Mouse (Mus musculus) thymus, adult 2 months (tissue): ENCODE measurements around the gene Rabep2.

ENCODE experiments used
- CTCF ChIP-seq: fragments of 200-500 bp; IDR thresholded peaks from 2 replicates; pipeline ENCODE4 v1.5.1; 2012; ENCODE audit warnings: mild to moderate bottlenecking, control low read depth, low read length, moderate library complexity, borderline replicate concordance; ENCODE audit not compliant: control insufficient read depth, poor library complexity, insufficient read depth; ENCODE audit errors: extremely low read depth
- POLR2A ChIP-seq: fragments of 200-500 bp; IDR thresholded peaks from 2 replicates; pipeline ENCODE4 v1.6.1; 2012; ENCODE audit warnings: mild to moderate bottlenecking, low read length, control low read depth, moderate library complexity; ENCODE audit not compliant: control insufficient read depth, poor library complexity, insufficient read depth; ENCODE audit errors: extremely low read depth

GRCm38 (mm10) chr7:126411061-126411460, 17.5 kb upstream of the Rabep2 start:
- TF ChIP-seq CTCF (no peak), POLR2A (no peak)
